9 mouse cellular contexts compared by ENCODE assay signal in genomic region chr17:49942674-49943073, GRCm38 (mm10).
A peak's percentile ranks its signal among the peaks of the same experiment; 100 is the strongest.
DNase-seq lines count a peak whose midpoint lies in the region; ATAC-seq lines count a peak whose summit lies in the region.
"Had no signal": no experiment of that assay in that cellular context is flagged by ENCODE, and none has a peak within 500 bp of the region (broad histone marks: within the 10 kb centered on the region; RNA-seq: fewer than 3 reads in every experiment).

No protein-coding gene starts in this region.

- no peak overlapping the region for H3K27ac ChIP-seq in kidney, embryonic 14.5 days (ENCODE audit: low read depth, low read length)
- H3K27ac ChIP-seq: embryonic facial prominence, embryonic 13.5 days; limb, embryonic 15.5 days had no signal

- H3K4me3 ChIP-seq in kidney, embryonic 14.5 days (ENCODE audit: low read length): no peak overlapping the region
- H3K4me3 ChIP-seq: embryonic facial prominence, embryonic 13.5 days; limb, embryonic 15.5 days had no signal

- no peak for ATAC-seq in kidney, embryonic 14.5 days (ENCODE audit: low FRiP score, low TSS enrichment)

- no peak overlapping the region for H3K9ac ChIP-seq in kidney, embryonic 14.5 days (ENCODE audit: low read depth, low read length)
- H3K9ac ChIP-seq: embryonic facial prominence, embryonic 13.5 days; limb, embryonic 15.5 days had no signal

- peak; percentile 14 for DNase-seq in kidney, adult 9 months
- peak; percentile 52 for DNase-seq in ES-CJ7 (ENCODE audit: low read depth, low spot score)
- peak; percentile 27 for DNase-seq in c-Kit-positive CD71-positive TER-119-negative erythroid progenitor cells, embryonic 14.5 days (ENCODE audit: low read depth)
- DNase-seq in mesoderm, embryonic 11.5 days (ENCODE audit: low read depth, low spot score): peak; percentile 36
- DNase-seq in ovary, adult 18-20 months (ENCODE audit: low spot score): no peak
- DNase-seq in heart, postnatal 10 days: no peak

- intact Hi-C loops in heart, postnatal 10 days (cut with DNase I): no loop called here

- 60% methylated on average over 6 of the region's 6 CpGs for WGBS in kidney, embryonic 14.5 days

- no peaks in the 10 kb centered on the region for H3K27me3 ChIP-seq in kidney, embryonic 14.5 days (ENCODE audit: control insufficient read depth, insufficient read depth, low read length)
- H3K27me3 ChIP-seq: embryonic facial prominence, embryonic 13.5 days; limb, embryonic 15.5 days had no signal

- no peaks in the 10 kb centered on the region for H3K36me3 ChIP-seq in kidney, embryonic 14.5 days (ENCODE audit: control insufficient read depth, insufficient read depth, low read length)
- H3K36me3 ChIP-seq: embryonic facial prominence, embryonic 13.5 days; limb, embryonic 15.5 days had no signal

- no peaks in the 10 kb centered on the region for H3K4me1 ChIP-seq in kidney, embryonic 14.5 days (ENCODE audit: control insufficient read depth, insufficient read depth, low read length)
- H3K4me1 ChIP-seq: embryonic facial prominence, embryonic 13.5 days; limb, embryonic 15.5 days had no signal

- no peak overlapping the region for H3K4me2 ChIP-seq in kidney, embryonic 14.5 days (replicated peaks; ENCODE audit: low read depth, low read length)
- H3K4me2 ChIP-seq: embryonic facial prominence, embryonic 13.5 days; limb, embryonic 15.5 days had no signal

- H3K9me3 ChIP-seq in kidney, embryonic 14.5 days (ENCODE audit: control insufficient read depth, low read length): no peaks in the 10 kb centered on the region
- H3K9me3 ChIP-seq: embryonic facial prominence, embryonic 13.5 days; limb, embryonic 15.5 days had no signal

Comparison
In these comparisons a context has a peak if more than half of its experiments do, and no peak if none do; other contexts are left out.
1. DNase-seq: peak in kidney, adult 9 months (single experiment), ES-CJ7 (single experiment), c-Kit-positive CD71-positive TER-119-negative erythroid progenitor cells, embryonic 14.5 days (single experiment) and mesoderm, embryonic 11.5 days (single experiment); none in ovary, adult 18-20 months (single experiment) and heart, postnatal 10 days (0 of 2).